Mouse (Mus musculus): ENCODE measurements around the gene Fancc.

Fancc gene

GRCm38 (mm10) chr13:63260133-63260532 lies 236.9 kb downstream of the Fancc start:
- DNase-seq: no peak

- DNase-seq: no peak
Measured at GRCm38 (mm10) chr13:63258671-63259070, 238.4 kb downstream of the Fancc start.

- no peak for DNase-seq
Measured at GRCm38 (mm10) chr13:63258167-63258582, 238.9 kb downstream of the Fancc start.

GRCm38 (mm10) chr13:63256807-63257206 lies 240.3 kb downstream of the Fancc start:
- peak; percentile 77 to 86 for DNase-seq

GRCm38 (mm10) chr13:63256146-63256545 lies 240.9 kb downstream of the Fancc start:
- DNase-seq: peak in 1 of 2 experiments; percentile 9

GRCm38 (mm10) chr13:63255519-63256011 lies 241.5 kb downstream of the Fancc start:
- peak in 1 of 2 experiments; percentile 61 for DNase-seq

GRCm38 (mm10) chr13:63253886-63254636 lies 243.0 kb downstream of the Fancc start:
- no peak for DNase-seq

- peak in 1 of 2 experiments; percentile 25 for DNase-seq
Measured at GRCm38 (mm10) chr13:63253147-63253546, 243.9 kb downstream of the Fancc start.

GRCm38 (mm10) chr13:63252295-63253010 lies 244.6 kb downstream of the Fancc start:
- DNase-seq: peak in 1 of 2 experiments; percentile 45

- peak in 1 of 2 experiments; percentile 55 for DNase-seq
Measured at GRCm38 (mm10) chr13:63251118-63251889, 245.8 kb downstream of the Fancc start.

- DNase-seq: no peak
Measured at GRCm38 (mm10) chr13:63250441-63250980, 246.6 kb downstream of the Fancc start.

- DNase-seq: peak in 1 of 2 experiments; percentile 36
Measured at GRCm38 (mm10) chr13:63249741-63250431, 247.2 kb downstream of the Fancc start.

GRCm38 (mm10) chr13:63249171-63249570 lies 247.9 kb downstream of the Fancc start:
- DNase-seq: peak in 1 of 2 experiments; percentile 19

- peak in 1 of 2 experiments; percentile 7 for DNase-seq
Measured at GRCm38 (mm10) chr13:63248318-63248717, 248.8 kb downstream of the Fancc start.

- DNase-seq: peak in 1 of 2 experiments; percentile 10
Measured at GRCm38 (mm10) chr13:63247631-63248030, 249.4 kb downstream of the Fancc start.

GRCm38 (mm10) chr13:63247041-63247440 lies 250.0 kb downstream of the Fancc start:
- DNase-seq: peak in 1 of 2 experiments; percentile 8

- DNase-seq: peak in 1 of 2 experiments; percentile 26
Measured at GRCm38 (mm10) chr13:63246332-63246940, 250.6 kb downstream of the Fancc start.

- DNase-seq: peak in 1 of 2 experiments; percentile 5
Measured at GRCm38 (mm10) chr13:63245812-63246211, 251.3 kb downstream of the Fancc start.

- peak in 1 of 2 experiments; percentile 60 for DNase-seq
Measured at GRCm38 (mm10) chr13:63245218-63245617, 251.9 kb downstream of the Fancc start.

- DNase-seq: peak in 1 of 2 experiments; percentile 53
Measured at GRCm38 (mm10) chr13:63244425-63244824, 252.7 kb downstream of the Fancc start.

- no peak for DNase-seq
Measured at GRCm38 (mm10) chr13:63243586-63243985, 253.5 kb downstream of the Fancc start.

All from kidney, postnatal 4 days (tissue).